Mouse (Mus musculus) heart, embryonic 12.5 days (tissue): Measurements from ENCODE around the gene Dmrtb1. TPM values are rescaled to one million over a fixed set of nuclear protein-coding genes. Genes with fewer than 3 reads are reported as not detected.
A peak's percentile ranks its signal among the peaks of the same experiment; 100 is the strongest.

Source experiments
- ATAC-seq: fragments of 200-750 bp; cut with Nextera tagmentation; 2 replicates; pipeline ENCODE4 v1.8.0; 2017; ENCODE audit warnings: moderate TSS enrichment, moderate library complexity; ENCODE audit not compliant: insufficient number of reproducible peaks, low FRiP score
- H3K27ac ChIP-seq: fragments of 300-500 bp; sonication (generic); 2 replicates; pipeline ENCODE4 v1.5.1; 2016; ENCODE audit warnings: mild to moderate bottlenecking, moderate library complexity; ENCODE audit not compliant: poor library complexity, severe bottlenecking
- H3K27me3 ChIP-seq: fragments of 300-500 bp; sonication (generic); replicated peaks from 2 replicates; pipeline ENCODE4 v1.6.1; 2016; ENCODE audit warnings: mild to moderate bottlenecking, moderate library complexity
- H3K36me3 ChIP-seq: fragments of 300-500 bp; sonication (generic); 2 replicates; pipeline ENCODE4 v1.6.1; 2016; ENCODE audit warnings: mild to moderate bottlenecking, moderate library complexity
- H3K4me1 ChIP-seq: fragments of 300-500 bp; sonication (generic); replicated peaks from 2 replicates; pipeline ENCODE4 v1.6.1; 2016; ENCODE audit warnings: mild to moderate bottlenecking
- H3K4me2 ChIP-seq: fragments of 300-500 bp; sonication (generic); 2 replicates; pipeline ENCODE4 v1.6.1; 2016; ENCODE audit warnings: mild to moderate bottlenecking, moderate library complexity
- H3K4me3 ChIP-seq: fragments of 300-500 bp; sonication (generic); 2 replicates; pipeline ENCODE4 v1.5.1; 2016; ENCODE audit warnings: mild to moderate bottlenecking
- H3K9ac ChIP-seq: fragments of 300-500 bp; sonication (generic); 2 replicates; pipeline ENCODE4 v1.6.1; 2016; ENCODE audit warnings: mild to moderate bottlenecking, moderate library complexity
- H3K9me3 ChIP-seq: fragments of 300-500 bp; sonication (generic); replicated peaks from 2 replicates; pipeline ENCODE4 v1.6.1; 2016; ENCODE audit warnings: mild to moderate bottlenecking, moderate library complexity
- WGBS: fragments of 180-500 bp; shearing (Covaris S2); methylation state at CpG from one replicate; pipeline ENCODE4 v1.1.7; 2016; 5-methylcytosine and 5-hydroxymethylcytosine counted together
- polyA plus RNA-seq: library from polyadenylated mRNA; unstranded; fragments of >200 nt; fragmentation: Nextera tagmentation; extraction: Ambion mirVana; gene quantifications from 2 replicates; pipeline ENCODE4 v1.2.1, GENCODE M21; 2016

Gene Dmrtb1
- polyA plus RNA-seq, 1 experiment from 2014 or later = 0.18 TPM

DNA sequence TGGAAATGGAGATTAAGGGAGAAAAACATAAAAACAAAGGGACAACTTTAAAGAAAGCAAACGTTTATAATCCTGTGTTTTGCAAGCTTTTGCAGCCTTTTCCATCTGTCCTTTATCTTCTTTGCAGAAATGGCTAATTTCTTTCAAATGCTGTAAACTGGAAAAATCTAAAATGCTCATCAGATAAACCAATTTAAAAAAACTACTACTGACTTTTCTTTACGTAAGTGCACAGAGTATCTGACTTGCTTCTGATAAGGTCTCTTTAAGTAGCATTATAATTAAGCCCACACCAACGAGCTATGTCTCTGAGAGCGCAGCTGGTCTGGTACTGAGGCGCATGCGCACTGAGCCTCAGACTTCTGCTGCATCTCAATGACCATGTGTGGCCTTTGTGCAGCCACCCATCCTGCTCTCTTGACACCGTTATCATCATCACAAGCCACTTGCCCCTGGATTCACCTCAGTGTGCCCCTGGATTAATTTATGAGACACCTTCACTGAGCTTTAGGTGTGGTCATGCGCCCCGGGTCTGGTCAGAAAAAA, 32.8 kb upstream of the Dmrtb1 start:
- Histone ChIP-seq H3K27me3 (no peaks in the 10 kb centered on the region; the same call in 1 of the 2 replicates), H3K27ac (no peak overlapping the region), H3K4me3 (no peak overlapping the region), H3K9ac (no peak overlapping the region), H3K9me3 (no peaks in the 10 kb centered on the region), H3K4me1 (peaks cover 7% of the 10 kb centered on the region), H3K36me3 (no peaks in the 10 kb centered on the region), H3K4me2 (no peak overlapping the region)
- no peak for ATAC-seq
- WGBS = 70% methylated on average over 9 of the region's 9 CpGs

DNA sequence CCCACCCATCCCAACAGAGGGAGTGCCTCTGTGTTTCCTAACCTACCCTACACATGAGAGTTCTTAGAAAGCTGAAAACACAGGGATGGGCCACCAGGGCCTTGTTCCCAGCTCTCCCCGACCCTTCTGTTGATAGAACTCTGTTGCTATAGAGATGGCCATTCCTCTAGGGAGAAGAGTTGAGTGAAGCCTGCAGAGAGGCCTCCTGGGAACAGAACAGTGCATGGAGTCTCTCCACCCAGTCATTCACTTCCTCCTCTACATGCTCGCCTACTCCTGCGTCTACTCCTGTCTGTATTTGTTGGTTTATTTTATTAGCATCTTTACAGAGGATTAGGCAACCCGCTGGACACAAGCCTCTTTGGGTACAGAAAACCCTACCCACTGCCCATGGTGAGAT, 22.9 kb upstream of the Dmrtb1 start:
- 0 out of 2 replicates have a peak, but pooled peaks cover 7% of the 10 kb centered on the region for H3K27me3 ChIP-seq
- H3K4me2 ChIP-seq = no peak overlapping the region
- no peak for ATAC-seq
- no peaks in the 10 kb centered on the region for H3K36me3 ChIP-seq
- 65% methylated on average over 4 of the region's 4 CpGs for WGBS
- H3K27ac ChIP-seq = no peak overlapping the region
- H3K4me3 ChIP-seq = no peak overlapping the region
- no peaks in the 10 kb centered on the region for H3K4me1 ChIP-seq
- H3K9ac ChIP-seq = no peak overlapping the region
- peaks cover 8% of the 10 kb centered on the region; the same call in 1 of the 2 replicates for H3K9me3 ChIP-seq

DNA sequence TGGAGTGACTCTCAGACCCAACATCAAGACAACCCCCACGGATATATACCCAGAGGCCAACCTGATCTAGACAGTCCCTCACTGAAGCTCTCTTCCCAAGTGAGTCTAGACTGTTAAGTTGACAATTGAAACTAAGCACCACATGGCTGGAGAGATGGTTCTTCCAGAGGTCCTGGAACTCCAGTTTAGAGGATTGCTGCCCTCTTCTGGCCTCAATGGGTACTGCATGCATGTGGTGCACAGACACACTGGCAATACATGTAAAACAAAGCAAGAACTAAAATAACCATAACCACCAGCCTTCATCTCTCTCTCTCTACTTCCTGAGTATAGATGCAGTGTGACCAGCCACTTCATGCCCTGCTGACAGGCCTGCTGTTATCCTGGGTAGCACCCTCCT, 20.2 kb upstream of the Dmrtb1 start:
- no peaks in the 10 kb centered on the region for H3K36me3 ChIP-seq
- no peak overlapping the region for H3K27ac ChIP-seq
- no peak for ATAC-seq
- no peaks in the 10 kb centered on the region for H3K4me1 ChIP-seq
- no peak overlapping the region for H3K9ac ChIP-seq
- WGBS = 76% methylated on average over 1 of the region's 1 CpGs
- H3K27me3 ChIP-seq = 0 out of 2 replicates have a peak, but pooled peaks cover 7% of the 10 kb centered on the region
- no peak overlapping the region for H3K4me3 ChIP-seq
- no peak overlapping the region for H3K4me2 ChIP-seq
- peaks cover 8% of the 10 kb centered on the region; the same call in 1 of the 2 replicates for H3K9me3 ChIP-seq

DNA sequence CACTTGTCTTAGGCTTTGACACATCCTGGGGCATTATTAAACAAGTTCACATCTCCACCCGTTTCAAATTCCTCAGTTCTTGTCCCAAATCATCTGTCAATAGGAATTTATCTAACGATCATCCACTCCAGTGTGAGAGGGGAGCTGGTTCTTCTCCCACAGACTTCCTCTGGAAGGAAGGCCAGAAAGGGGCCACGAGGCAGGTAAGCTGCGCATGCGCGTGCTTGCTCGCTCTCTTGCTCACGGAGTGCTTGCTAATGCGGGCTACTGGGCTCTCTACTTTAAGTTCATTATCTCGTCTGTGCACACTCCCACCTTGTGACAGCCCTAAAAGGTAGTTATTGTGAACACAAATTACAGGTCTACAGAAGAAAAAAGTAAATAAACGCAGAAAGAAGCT, 17.6 kb upstream of the Dmrtb1 start:
- no peak overlapping the region for H3K9ac ChIP-seq
- no peak overlapping the region for H3K4me3 ChIP-seq
- 78% methylated on average over 11 of the region's 11 CpGs for WGBS
- H3K27ac ChIP-seq = no peak overlapping the region
- H3K27me3 ChIP-seq = 0 out of 2 replicates have a peak, but pooled peaks cover 3% of the 10 kb centered on the region
- no peaks in the 10 kb centered on the region for H3K4me1 ChIP-seq
- no peak for ATAC-seq
- no peak overlapping the region for H3K4me2 ChIP-seq
- H3K36me3 ChIP-seq = no peaks in the 10 kb centered on the region
- H3K9me3 ChIP-seq = peaks cover 8% of the 10 kb centered on the region; the same call in 1 of the 2 replicates

DNA sequence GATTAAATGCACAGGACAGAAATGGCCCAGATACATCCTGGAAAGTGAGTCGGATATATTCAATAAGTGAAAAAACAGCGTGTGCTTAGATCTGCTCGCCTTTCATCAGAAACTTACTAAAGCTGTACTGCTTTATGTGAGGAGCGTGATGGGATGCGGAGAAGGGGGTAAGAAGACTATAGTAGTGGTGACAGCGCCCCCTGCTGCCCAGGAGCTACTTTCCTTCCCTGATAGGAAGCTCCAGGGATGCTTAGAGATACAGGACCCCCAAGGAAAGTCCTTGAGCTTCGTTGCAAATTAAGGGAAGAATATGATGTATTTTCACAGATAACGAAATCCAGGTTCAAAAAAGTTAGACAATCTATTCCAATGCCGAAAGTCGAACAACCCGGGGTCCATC, 17.1 kb upstream of the Dmrtb1 start:
- no peak for ATAC-seq
- Histone ChIP-seq H3K36me3 (no peaks in the 10 kb centered on the region), H3K27me3 (0 out of 2 replicates have a peak, but pooled peaks cover 3% of the 10 kb centered on the region), H3K4me3 (no peak overlapping the region), H3K9ac (no peak overlapping the region), H3K9me3 (peaks cover 8% of the 10 kb centered on the region; the same call in 1 of the 2 replicates), H3K27ac (no peak overlapping the region), H3K4me2 (no peak overlapping the region), H3K4me1 (no peaks in the 10 kb centered on the region)
- WGBS = 31% methylated on average over 11 of the region's 11 CpGs

DNA sequence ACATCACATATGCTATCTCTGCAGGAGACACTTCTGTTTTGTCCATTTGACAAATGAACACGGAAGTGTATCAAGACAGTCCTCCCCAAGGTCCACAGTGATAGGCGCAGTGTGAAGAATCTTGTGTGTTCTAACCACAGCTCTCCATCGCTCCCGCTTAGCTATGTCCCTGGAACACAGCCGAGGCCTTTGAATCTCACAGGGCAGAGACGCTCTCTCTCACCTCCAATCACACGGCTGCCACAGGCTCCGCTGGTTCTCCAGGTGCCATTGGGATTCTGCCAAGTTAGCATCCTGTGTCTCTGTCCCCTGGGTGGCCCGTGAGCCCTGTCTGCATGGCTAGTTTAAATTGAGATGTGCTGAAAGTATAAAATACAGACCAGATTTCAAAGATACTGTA, 15.2 kb upstream of the Dmrtb1 start:
- 80% methylated on average over 9 of the region's 9 CpGs for WGBS

DNA sequence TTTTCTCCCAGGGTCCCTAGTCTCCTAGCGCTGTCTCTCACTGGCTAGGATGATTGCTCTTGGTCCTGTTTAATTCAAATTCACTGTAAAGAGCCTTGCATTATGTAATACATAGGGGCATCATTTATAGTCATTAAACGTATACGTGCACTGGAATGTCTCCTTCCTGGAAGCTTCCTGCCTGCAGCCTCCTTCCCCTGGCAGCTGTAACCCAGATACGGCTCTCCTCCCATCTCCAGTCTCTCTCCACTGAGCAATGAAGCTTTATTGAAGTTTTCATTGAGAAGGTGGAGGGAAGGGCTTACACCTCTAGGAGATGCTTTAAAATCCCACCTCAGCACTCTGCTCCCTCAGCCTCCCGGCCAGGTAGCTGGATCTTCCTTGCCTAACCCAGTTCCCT, 9.8 kb upstream of the Dmrtb1 start:
- H3K36me3 ChIP-seq = no peaks in the 10 kb centered on the region
- no peak overlapping the region for H3K4me3 ChIP-seq
- H3K27ac ChIP-seq = no peak overlapping the region
- ATAC-seq = no peak
- H3K27me3 ChIP-seq = no peaks in the 10 kb centered on the region
- WGBS = 63% methylated on average over 5 of the region's 5 CpGs
- no peak overlapping the region for H3K4me2 ChIP-seq
- H3K9me3 ChIP-seq = no peaks in the 10 kb centered on the region
- no peaks in the 10 kb centered on the region for H3K4me1 ChIP-seq
- no peak overlapping the region for H3K9ac ChIP-seq

More for the DNA sequence above, 15.2 kb upstream of the Dmrtb1 start:
- Histone ChIP-seq H3K9ac (no peak overlapping the region), H3K36me3 (no peaks in the 10 kb centered on the region), H3K4me2 (no peak overlapping the region), H3K4me3 (no peak overlapping the region), H3K27me3 (0 out of 2 replicates have a peak, but pooled peaks cover 3% of the 10 kb centered on the region), H3K9me3 (peaks cover 6% of the 10 kb centered on the region; the same call in 1 of the 2 replicates), H3K4me1 (no peaks in the 10 kb centered on the region), H3K27ac (no peak overlapping the region)
- no peak for ATAC-seq

DNA sequence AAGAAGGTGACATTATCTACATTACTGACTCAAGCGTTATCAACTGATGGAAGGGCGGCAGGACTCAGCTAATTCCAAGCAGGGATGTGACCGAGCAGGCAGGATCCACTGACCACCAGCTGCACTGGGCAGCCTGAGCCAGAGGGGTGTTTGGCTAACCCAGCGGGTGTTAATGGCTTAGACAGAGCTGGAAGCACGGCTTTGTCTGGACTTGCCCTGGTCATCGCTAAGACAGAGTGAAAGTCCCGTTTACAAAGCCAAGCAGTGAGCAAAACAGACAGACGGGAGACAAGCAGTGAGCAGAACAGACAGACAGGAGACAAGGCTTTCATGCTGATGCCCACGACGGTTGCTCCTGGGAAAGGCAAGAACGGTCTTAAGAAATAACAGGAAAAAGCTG, 4.2 kb upstream of the Dmrtb1 start:
- Histone ChIP-seq H3K4me2 (peak overlapping the region; percentile 37), H3K27me3 (peaks cover 8% of the 10 kb centered on the region; the same call in 1 of the 2 replicates), H3K4me3 (no peak overlapping the region), H3K27ac (no peak overlapping the region), H3K36me3 (no peaks in the 10 kb centered on the region), H3K4me1 (peaks cover 14% of the 10 kb centered on the region), H3K9ac (no peak overlapping the region), H3K9me3 (no peaks in the 10 kb centered on the region)
- WGBS = 4% methylated on average over 11 of the region's 11 CpGs
- no peak for ATAC-seq

DNA sequence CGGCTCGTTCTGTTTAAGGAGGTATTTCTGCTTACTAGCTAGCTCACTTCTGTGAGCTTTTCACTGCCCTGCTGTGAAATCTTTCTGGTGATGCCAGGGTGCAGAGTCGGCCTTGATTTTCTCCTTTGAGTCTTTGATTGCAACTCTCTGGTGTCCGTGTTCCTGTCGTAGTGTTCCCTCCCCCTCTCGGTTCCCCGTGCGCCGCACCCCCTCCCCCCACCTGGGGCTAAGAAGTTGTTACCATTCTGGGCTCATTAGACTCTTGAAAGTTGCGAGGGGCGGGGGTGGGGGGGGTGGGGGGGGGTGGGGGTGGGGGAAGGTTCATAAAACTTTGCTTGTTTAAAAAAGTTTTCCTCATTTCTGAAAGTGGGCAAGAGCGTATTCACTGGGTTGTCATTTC, 3.1 kb upstream of the Dmrtb1 start:
- Histone ChIP-seq H3K4me3 (no peak overlapping the region), H3K27me3 (peaks cover 9% of the 10 kb centered on the region; the same call in 1 of the 2 replicates), H3K27ac (no peak overlapping the region), H3K36me3 (no peaks in the 10 kb centered on the region), H3K9ac (no peak overlapping the region), H3K9me3 (no peaks in the 10 kb centered on the region), H3K4me1 (peaks cover 14% of the 10 kb centered on the region), H3K4me2 (peak overlapping the region; percentile 49)
- ATAC-seq = no peak
- WGBS = 22% methylated on average over 12 of the region's 12 CpGs

DNA sequence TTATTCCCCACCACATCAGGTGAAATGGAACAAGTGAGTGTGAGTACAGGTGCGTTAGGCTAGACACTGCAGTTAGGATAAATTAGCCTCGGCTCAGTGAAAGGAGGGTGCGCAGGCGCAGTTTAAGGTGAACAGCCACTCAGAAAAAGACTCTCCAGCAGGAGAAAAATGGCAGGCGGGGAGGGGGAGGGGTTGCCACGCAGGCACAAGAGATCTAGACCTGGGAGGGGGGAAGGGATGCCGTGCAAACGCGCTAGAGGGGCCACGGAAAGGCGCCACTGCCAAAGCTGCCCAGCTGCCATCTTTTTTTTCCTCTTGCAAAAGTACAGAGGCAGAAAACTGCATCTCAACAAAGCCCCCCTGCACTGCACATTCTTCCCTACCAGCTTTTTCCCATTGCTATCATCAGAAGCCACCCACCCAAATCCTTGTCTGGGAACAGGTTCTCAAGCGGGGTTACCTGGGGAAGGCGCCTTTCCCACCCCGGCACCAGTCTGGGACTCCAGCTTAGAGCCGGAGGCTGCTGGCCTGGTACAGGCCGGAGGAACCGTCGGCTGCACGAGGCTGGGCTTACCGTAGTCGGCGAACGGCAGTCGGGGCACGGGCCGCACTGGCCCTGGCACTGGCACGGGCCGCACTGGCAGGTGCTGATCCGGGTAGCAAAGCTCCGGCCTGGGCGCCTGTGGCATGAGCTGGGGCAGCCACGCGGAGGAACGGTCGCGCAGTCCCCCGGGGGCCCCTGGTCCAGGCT, 849 bp downstream of the Dmrtb1 start:
- no peak overlapping the region for H3K27ac ChIP-seq
- no peak overlapping the region for H3K4me2 ChIP-seq
- no peak overlapping the region for H3K4me3 ChIP-seq
- H3K4me1 ChIP-seq = peaks cover 31% of the 10 kb centered on the region
- no peak for ATAC-seq
- H3K27me3 ChIP-seq = peaks cover 23% of the 10 kb centered on the region
- H3K36me3 ChIP-seq = no peaks in the 10 kb centered on the region
- H3K9ac ChIP-seq = no peak overlapping the region
- no peaks in the 10 kb centered on the region for H3K9me3 ChIP-seq
- WGBS = 76% methylated on average over 37 of the region's 37 CpGs

DNA sequence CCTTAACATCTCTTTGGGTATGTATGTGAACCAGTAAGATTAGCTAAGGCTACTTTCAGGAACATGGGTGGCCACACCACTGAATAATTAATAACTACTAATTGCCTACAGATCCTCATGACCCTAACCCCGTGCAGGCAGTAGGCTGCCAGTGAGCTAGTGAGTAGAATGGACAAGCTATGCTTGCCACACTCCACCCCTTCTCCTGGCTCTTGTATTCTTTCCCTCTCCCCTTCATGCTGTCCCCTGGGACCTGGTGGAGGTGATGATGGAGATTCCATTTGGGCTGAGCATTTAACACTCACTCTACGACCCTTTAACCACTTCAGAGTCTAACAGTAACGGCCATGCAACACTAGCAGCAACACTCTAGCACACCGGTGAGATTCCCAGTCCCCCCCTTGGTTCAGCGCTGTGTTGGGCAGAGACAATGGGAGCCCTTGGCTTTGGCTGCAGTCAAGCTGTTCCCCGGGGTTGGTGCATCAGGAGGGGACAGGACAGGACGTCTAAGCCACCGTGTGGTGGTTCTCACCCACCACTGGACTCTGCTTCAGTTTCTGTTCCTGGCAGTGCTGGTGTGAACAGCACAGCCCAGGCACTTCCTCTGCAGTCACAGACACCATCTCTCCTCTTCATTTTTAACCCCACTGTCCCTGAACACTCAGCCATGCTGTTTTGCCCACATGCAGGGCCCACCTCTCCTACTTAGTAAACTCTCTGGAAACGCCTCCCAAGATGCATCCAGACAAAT, 2.8 kb downstream of the Dmrtb1 start:
- H3K4me1 ChIP-seq = peaks cover 17% of the 10 kb centered on the region
- no peak overlapping the region for H3K9ac ChIP-seq
- H3K27ac ChIP-seq = no peak overlapping the region
- H3K4me3 ChIP-seq = no peak overlapping the region
- H3K4me2 ChIP-seq = no peak overlapping the region
- 43% methylated on average over 9 of the region's 9 CpGs for WGBS
- H3K27me3 ChIP-seq = peaks cover 32% of the 10 kb centered on the region
- H3K9me3 ChIP-seq = no peaks in the 10 kb centered on the region
- no peaks in the 10 kb centered on the region for H3K36me3 ChIP-seq
- no peak for ATAC-seq
